ENCODE assay signal across 9 mouse cellular contexts in the genomic region with DNA sequence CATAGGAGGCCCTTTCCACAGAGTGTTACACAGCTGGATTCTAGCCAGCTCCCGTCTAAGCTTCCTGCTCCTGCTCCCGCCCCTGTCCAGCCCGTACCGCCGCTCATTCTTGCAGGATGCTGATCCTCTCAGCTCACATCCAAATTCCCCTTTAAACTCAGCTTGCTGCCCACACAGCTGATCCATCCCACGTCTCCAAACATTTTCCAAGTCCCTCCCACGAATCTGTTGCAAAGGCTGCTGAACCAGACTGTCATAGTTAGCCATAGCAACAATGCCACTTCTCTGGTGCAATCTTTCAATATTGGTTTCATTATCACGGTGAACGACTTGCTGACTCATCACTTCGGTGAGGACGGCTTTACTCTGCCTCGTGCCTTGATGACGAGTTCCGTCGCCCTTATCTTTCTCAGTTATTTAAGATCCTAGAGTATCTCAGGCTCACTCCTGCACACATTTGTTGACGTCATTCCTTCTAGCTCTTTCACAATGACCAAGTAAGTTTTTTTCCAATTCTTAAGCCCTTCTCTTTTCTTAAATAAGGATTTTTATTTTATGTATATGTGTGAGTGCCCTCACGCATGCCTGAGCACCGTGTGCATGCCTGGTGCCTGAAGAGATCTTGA.
A peak's percentile ranks its signal among the peaks of the same experiment; 100 is the strongest.
DNase-seq lines count a peak whose midpoint lies in the region; ATAC-seq and TF ChIP-seq lines count a peak whose summit lies in the region.
"Had no signal": no experiment of that assay in that cellular context is flagged by ENCODE, and none has a peak within 500 bp of the region (broad histone marks: within the 10 kb centered on the region; RNA-seq: fewer than 3 reads in every experiment).

No protein-coding gene starts in this region.

- TF ChIP-seq CTCF in lung, embryonic 14.5 days (IDR thresholded peaks at IDR 0.05; ENCODE audit: low read depth) = no peak
- TF ChIP-seq CTCF in intestine, postnatal 0 days (IDR thresholded peaks at IDR 0.05; ENCODE audit: low read depth) = no peak

- H3K27ac ChIP-seq in lung, embryonic 14.5 days (ENCODE audit: low read depth) = no peak overlapping the region
- H3K27ac ChIP-seq in intestine, postnatal 0 days (ENCODE audit: low read depth, low read length) = no peak overlapping the region
- H3K27ac ChIP-seq: liver, embryonic 15.5 days had no signal

- peak; percentile 77 for ATAC-seq in lung, embryonic 14.5 days (ENCODE audit: insufficient read depth)
- ATAC-seq in intestine, postnatal 0 days = no peak

- no peaks in the 10 kb centered on the region for H3K36me3 ChIP-seq in lung, embryonic 14.5 days (ENCODE audit: insufficient read depth)
- H3K36me3 ChIP-seq in intestine, postnatal 0 days (ENCODE audit: control insufficient read depth, insufficient read depth) = no peaks in the 10 kb centered on the region
- H3K36me3 ChIP-seq: liver, embryonic 15.5 days had no signal

- H3K4me1 ChIP-seq in lung, embryonic 14.5 days (ENCODE audit: insufficient read depth) = no peaks in the 10 kb centered on the region
- H3K4me1 ChIP-seq in intestine, postnatal 0 days (replicated peaks; ENCODE audit: control insufficient read depth, insufficient read depth, low read length) = no peaks in the 10 kb centered on the region
- H3K4me1 ChIP-seq: liver, embryonic 15.5 days had no signal

- peak overlapping the region; percentile 51 for H3K4me2 ChIP-seq in lung, embryonic 14.5 days
- H3K4me2 ChIP-seq in intestine, postnatal 0 days (replicated peaks; ENCODE audit: low read depth) = peak overlapping the region; percentile 18; the same call in 1 of the 2 replicates
- H3K4me2 ChIP-seq: liver, embryonic 15.5 days had no signal

- WGBS in lung, embryonic 14.5 days = 28% methylated on average over 18 of the region's 18 CpGs
- WGBS in intestine, postnatal 0 days = 51% methylated on average over 18 of the region's 18 CpGs

- no peak overlapping the region for H3K4me3 ChIP-seq in lung, embryonic 14.5 days (ENCODE audit: low read depth, low read length)
- H3K4me3 ChIP-seq in intestine, postnatal 0 days (ENCODE audit: low read depth, low read length) = no peak overlapping the region
- H3K4me3 ChIP-seq: liver, embryonic 15.5 days had no signal

- no peak overlapping the region for H3K9ac ChIP-seq in lung, embryonic 14.5 days
- no peak overlapping the region for H3K9ac ChIP-seq in intestine, postnatal 0 days (ENCODE audit: low read depth, low read length)
- H3K9ac ChIP-seq: liver, embryonic 15.5 days had no signal

- H3K27me3 ChIP-seq in lung, embryonic 14.5 days (ENCODE audit: insufficient read depth, low read length) = no peaks in the 10 kb centered on the region
- no peaks in the 10 kb centered on the region for H3K27me3 ChIP-seq in intestine, postnatal 0 days (replicated peaks; ENCODE audit: control insufficient read depth, insufficient read depth, low read length)
- H3K27me3 ChIP-seq: liver, embryonic 15.5 days had no signal

- no peaks in the 10 kb centered on the region for H3K9me3 ChIP-seq in lung, embryonic 14.5 days (ENCODE audit: low read depth, low read length)
- no peaks in the 10 kb centered on the region for H3K9me3 ChIP-seq in intestine, postnatal 0 days (ENCODE audit: control insufficient read depth)
- H3K9me3 ChIP-seq: liver, embryonic 15.5 days had no signal

- peak; percentile 53 to 57 for DNase-seq in cerebellum, postnatal 10 days
- no peak for DNase-seq in cerebellum, adult 8-10 months
- peak; percentile 84 for DNase-seq in lung, embryonic 14.5 days
- DNase-seq in lung, adult 18-20 months = no peak
- DNase-seq in right cerebral cortex, postnatal 14 days = peak; percentile 18
- no peak for DNase-seq in spleen, adult 12 weeks (ENCODE audit: low spot score)
- no peak for DNase-seq in c-Kit-positive CD71-positive TER-119-positive erythroid progenitor cells, embryonic 14.5 days (ENCODE audit: low spot score)

Comparison
In these comparisons a context has a peak if more than half of its experiments do, and no peak if none do; other contexts are left out.
1. DNase-seq: peak in cerebellum, postnatal 10 days (2 of 2), lung, embryonic 14.5 days (single experiment) and right cerebral cortex, postnatal 14 days (single experiment); none in cerebellum, adult 8-10 months (single experiment), lung, adult 18-20 months (0 of 2), spleen, adult 12 weeks (single experiment) and c-Kit-positive CD71-positive TER-119-positive erythroid progenitor cells, embryonic 14.5 days (single experiment).